Comparison of ENCODE assay signal across 29 mouse cellular contexts in the genomic region with DNA sequence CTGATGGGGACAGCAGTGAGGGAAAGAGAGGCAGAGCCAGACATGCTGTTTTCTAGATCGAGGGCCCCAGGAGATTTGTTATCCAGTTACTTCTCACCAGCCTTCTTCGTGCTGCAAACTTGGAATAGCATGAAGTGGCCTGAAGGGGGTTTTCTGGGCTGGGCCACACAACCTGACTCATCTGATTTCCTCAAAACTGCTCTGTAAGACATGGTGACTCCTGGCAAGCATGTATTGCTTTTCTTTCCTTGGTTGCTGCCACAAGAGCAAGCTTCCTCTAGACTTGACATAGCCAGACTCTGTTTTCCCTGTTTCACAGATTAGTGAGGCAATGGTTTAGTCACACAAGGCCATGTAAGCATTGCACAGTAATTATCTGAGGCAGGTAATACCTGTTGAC.
DNase-seq lines count a peak whose midpoint lies in the region; ATAC-seq and TF ChIP-seq lines count a peak whose summit lies in the region.
"Had no signal": no experiment of that assay in that cellular context is flagged by ENCODE, and none has a peak within 500 bp of the region (broad histone marks: within the 10 kb centered on the region; RNA-seq: fewer than 3 reads in every experiment).

No protein-coding gene starts in this region.

- no peaks in the 10 kb centered on the region for H3K9me3 ChIP-seq in heart, embryonic 12.5 days (replicated peaks)
- no peaks in the 10 kb centered on the region for H3K9me3 ChIP-seq in heart, embryonic 10.5 days
- H3K9me3 ChIP-seq in MEL (replicated peaks; ENCODE audit: insufficient read depth, low read length) = no peaks in the 10 kb centered on the region
- no peaks in the 10 kb centered on the region for H3K9me3 ChIP-seq in forebrain, embryonic 11.5 days (ENCODE audit: control insufficient read depth, low read length)
- H3K9me3 ChIP-seq: forebrain, embryonic 10.5 days; heart, embryonic 13.5 days had no signal

- no peak for ATAC-seq in heart, embryonic 12.5 days (ENCODE audit: insufficient number of reproducible peaks, low FRiP score)
- no peak for ATAC-seq in forebrain, embryonic 11.5 days (replicated peaks; ENCODE audit: low FRiP score)
- ATAC-seq: activated CD4-positive, CD25-positive, alpha-beta regulatory T cell, adult 4 months; forebrain, embryonic 16.5 days; hindbrain, postnatal 0 days; intestine, embryonic 16.5 days had no signal

- no peaks in the 10 kb centered on the region for H3K79me2 ChIP-seq in MEL (ENCODE audit: control insufficient read depth, insufficient read depth, low read length, poor library complexity)

- no peaks in the 10 kb centered on the region for H3K27me3 ChIP-seq in heart, embryonic 12.5 days (replicated peaks)
- H3K27me3 ChIP-seq in heart, embryonic 10.5 days (ENCODE audit: insufficient read depth, poor library complexity, severe bottlenecking) = no peaks in the 10 kb centered on the region
- H3K27me3 ChIP-seq in MEL (ENCODE audit: control insufficient read depth in 1 of 2, insufficient read depth in 2 of 2, low read length in 2 of 2) = no peaks in the 10 kb centered on the region
- no peaks in the 10 kb centered on the region for H3K27me3 ChIP-seq in forebrain, embryonic 11.5 days (ENCODE audit: control insufficient read depth, insufficient read depth, low read length)
- H3K27me3 ChIP-seq: heart, embryonic 13.5 days had no signal

- H3K36me3 ChIP-seq in heart, embryonic 12.5 days = peaks cover 80% of the 10 kb centered on the region
- H3K36me3 ChIP-seq in heart, embryonic 10.5 days = peaks cover 80% of the 10 kb centered on the region
- peaks cover 0 to 13% of the 10 kb centered on the region in 2 experiments; a peak in 2 of 4 replicates for H3K36me3 ChIP-seq in MEL (ENCODE audit: control insufficient read depth in 1 of 2, insufficient read depth in 2 of 2, low read length in 2 of 2)
- H3K36me3 ChIP-seq in forebrain, embryonic 11.5 days (ENCODE audit: control insufficient read depth, insufficient read depth, low read length) = peaks cover 5% of the 10 kb centered on the region; the same call in 1 of the 2 replicates

- no peak; a peak in 1 of 6 replicates for TF ChIP-seq CTCF in MEL (IDR thresholded peaks at IDR 0.05 in 2 of 3, conservative IDR thresholded peaks at IDR 0.05 in 1 of 3; ENCODE audit: control insufficient read depth in 1 of 3, insufficient read depth in 1 of 3, low read depth in 2 of 3, low read length in 3 of 3, poor library complexity in 1 of 3, severe bottlenecking in 1 of 3)

- H3K4me2 ChIP-seq in heart, embryonic 12.5 days = no peak overlapping the region
- H3K4me2 ChIP-seq in forebrain, embryonic 11.5 days (ENCODE audit: low read depth, low read length, severe bottlenecking) = no peak overlapping the region
- H3K4me2 ChIP-seq: heart, embryonic 13.5 days had no signal

- TF ChIP-seq POLR2A in MEL (IDR thresholded peaks at IDR 0.05; ENCODE audit: control insufficient read depth in 1 of 2, insufficient read depth in 1 of 2, low read depth in 1 of 2, low read length in 2 of 2, poor library complexity in 1 of 2) = no peak

- 0 out of 2 replicates have a peak overlapping the region, but pooled peaks have one; percentile 29 for H3K27ac ChIP-seq in heart, embryonic 12.5 days (ENCODE audit: poor library complexity, severe bottlenecking)
- H3K27ac ChIP-seq in heart, embryonic 10.5 days = no peak overlapping the region
- H3K27ac ChIP-seq in MEL (ENCODE audit: control insufficient read depth, low read depth, low read length) = no peak overlapping the region
- no peak overlapping the region for H3K27ac ChIP-seq in forebrain, embryonic 11.5 days (ENCODE audit: low read depth, low read length)
- H3K27ac ChIP-seq: forebrain, embryonic 10.5 days; gastrocnemius, adult 2 months; heart, embryonic 13.5 days; hindbrain, embryonic 10.5 days; hindbrain, postnatal 0 days; kidney, postnatal 0 days; liver, embryonic 14.5 days; macrophage had no signal

- TF ChIP-seq EP300 in MEL (IDR thresholded peaks at IDR 0.05; ENCODE audit: low read depth in 1 of 2, low read length in 2 of 2) = no peak

- peaks cover 22% of the 10 kb centered on the region for H3K4me1 ChIP-seq in heart, embryonic 12.5 days (replicated peaks)
- H3K4me1 ChIP-seq in heart, embryonic 10.5 days = peaks cover 4% of the 10 kb centered on the region; the same call in 1 of the 2 replicates
- no peaks in the 10 kb centered on the region for H3K4me1 ChIP-seq in MEL (ENCODE audit: control insufficient read depth in 1 of 2, insufficient read depth in 2 of 2, low read length in 2 of 2)
- no peaks in the 10 kb centered on the region for H3K4me1 ChIP-seq in forebrain, embryonic 11.5 days (replicated peaks; ENCODE audit: control insufficient read depth, insufficient read depth, low read length)
- H3K4me1 ChIP-seq: forebrain, embryonic 10.5 days; hindbrain, embryonic 10.5 days had no signal

- H3K9ac ChIP-seq in heart, embryonic 12.5 days = 0 out of 2 replicates have a peak overlapping the region, but pooled peaks have one; percentile 16
- no peak overlapping the region for H3K9ac ChIP-seq in MEL (ENCODE audit: control insufficient read depth, low read depth, low read length, poor library complexity, severe bottlenecking)
- no peak overlapping the region for H3K9ac ChIP-seq in forebrain, embryonic 11.5 days (ENCODE audit: low read length)
- H3K9ac ChIP-seq: heart, embryonic 13.5 days; liver, embryonic 14.5 days had no signal

- TF ChIP-seq RAD21 in MEL (IDR thresholded peaks at IDR 0.05; ENCODE audit: low read depth, low read length) = no peak

- 53% methylated on average over 2 of the region's 2 CpGs for WGBS in heart, embryonic 12.5 days
- 74% methylated on average over 2 of the region's 2 CpGs for WGBS in heart, embryonic 10.5 days
- 87% methylated on average over 2 of the region's 2 CpGs for WGBS in forebrain, embryonic 11.5 days

- no peak overlapping the region for H3K4me3 ChIP-seq in heart, embryonic 12.5 days
- H3K4me3 ChIP-seq in heart, embryonic 10.5 days = no peak overlapping the region
- H3K4me3 ChIP-seq in MEL (ENCODE audit: control insufficient read depth in 1 of 2, insufficient read depth in 1 of 2, low read depth in 2 of 2, low read length in 2 of 2) = no peak overlapping the region
- H3K4me3 ChIP-seq in forebrain, embryonic 11.5 days (ENCODE audit: low read depth, low read length) = no peak overlapping the region
- H3K4me3 ChIP-seq: forebrain, embryonic 10.5 days; gastrocnemius, adult 2 months; heart, embryonic 13.5 days; hindbrain, embryonic 10.5 days had no signal

- no peak for DNase-seq in heart, embryonic 10.5 days (ENCODE audit: low spot score)
- DNase-seq in 416B (ENCODE audit: low read depth) = peak; percentile 69
- DNase-seq in MEL (ENCODE audit: low read depth, low spot score) = peak; percentile 37
- DNase-seq in gonadal fat pad, adult 2 months (ENCODE audit: low read depth) = peak; percentile 24
- DNase-seq in left cerebral cortex, adult 11 months (ENCODE audit: low spot score) = no peak
- DNase-seq in forebrain, embryonic 11.5 days (ENCODE audit: low spot score) = no peak
- DNase-seq: adrenal gland, postnatal 36 days; cerebellum, adult 2 months; cerebellum, postnatal 14 days; gastrocnemius, adult 2 months; gastrocnemius, postnatal 36 days; heart, postnatal 14 days; kidney, adult 8-10 months; left cerebral cortex, postnatal 4 days; liver; lung, adult 2 months; lung, postnatal 10 days; midbrain, embryonic 14.5 days had no signal

TF ChIP-seq in MEL, 35 proteins besides CTCF, POLR2A, EP300 and RAD21:
- TF ChIP-seq ELF1 (IDR thresholded peaks at IDR 0.05; ENCODE audit: low read depth, low read length) (no peak), POLR2AphosphoS2 (IDR thresholded peaks at IDR 0.05; ENCODE audit: low read length) (0 out of 2 replicates have a peak, but pooled peaks have one; percentile 49)

Comparison
In these comparisons a context has a peak if more than half of its experiments do, and no peak if none do; other contexts are left out.
1. DNase-seq: peak in 416B (single experiment), MEL (single experiment) and gonadal fat pad, adult 2 months (single experiment); none in heart, embryonic 10.5 days (single experiment), left cerebral cortex, adult 11 months (single experiment) and forebrain, embryonic 11.5 days (single experiment).